In genomic region chr7:3425141-3425540, GRCm38 (mm10) we compare ENCODE assay signal across 31 mouse cellular contexts. TPM values are rescaled to one million over a fixed set of nuclear protein-coding genes. Genes with fewer than 3 reads are reported as not detected.
DNase-seq lines count a peak whose midpoint lies in the region; ATAC-seq and TF ChIP-seq lines count a peak whose summit lies in the region.
"Had no signal": no experiment of that assay in that cellular context is flagged by ENCODE, and none has a peak within 500 bp of the region (broad histone marks: within the 10 kb centered on the region; RNA-seq: fewer than 3 reads in every experiment).

No protein-coding gene starts in this region.

- H3K4me3 ChIP-seq in heart, embryonic 14.5 days (ENCODE audit: control insufficient read depth in 1 of 2, insufficient read depth in 1 of 2, low read depth in 1 of 2, low read length in 2 of 2): no peak overlapping the region
- peak overlapping the region; percentile 81 for H3K4me3 ChIP-seq in E14TG2a.4 (replicated peaks; ENCODE audit: low read length)
- no peak overlapping the region for H3K4me3 ChIP-seq in hindbrain, embryonic 11.5 days (ENCODE audit: low read depth, low read length)
- H3K4me3 ChIP-seq: forebrain, embryonic 13.5 days; heart, adult 2 months; kidney, embryonic 15.5 days; limb, embryonic 10.5 days; limb, embryonic 15.5 days; liver, embryonic 13.5 days; midbrain, embryonic 13.5 days had no signal

- H3K36me3 ChIP-seq in heart, embryonic 14.5 days (ENCODE audit: control insufficient read depth, insufficient read depth, low read length): no peaks in the 10 kb centered on the region
- H3K36me3 ChIP-seq in E14TG2a.4 (ENCODE audit: insufficient read depth, low read length): no peaks in the 10 kb centered on the region
- H3K36me3 ChIP-seq in hindbrain, embryonic 11.5 days (ENCODE audit: control insufficient read depth, insufficient read depth, low read length): no peaks in the 10 kb centered on the region
- H3K36me3 ChIP-seq: kidney, embryonic 15.5 days; limb, embryonic 10.5 days; limb, embryonic 15.5 days; liver, embryonic 13.5 days; midbrain, embryonic 13.5 days had no signal

- H3K4me1 ChIP-seq in heart, embryonic 14.5 days (ENCODE audit: control insufficient read depth in 2 of 2, insufficient read depth in 2 of 2, low read length in 2 of 2): peaks cover 10 to 28% of the 10 kb centered on the region in 2 experiments
- peaks cover 70% of the 10 kb centered on the region for H3K4me1 ChIP-seq in E14TG2a.4 (replicated peaks; ENCODE audit: low read depth, low read length)
- H3K4me1 ChIP-seq in hindbrain, embryonic 11.5 days (replicated peaks; ENCODE audit: control insufficient read depth, insufficient read depth, low read length): 0 out of 2 replicates have a peak, but pooled peaks cover 2% of the 10 kb centered on the region
- H3K4me1 ChIP-seq: liver, embryonic 13.5 days had no signal

- peak overlapping the region; percentile 70 for H3K4me2 ChIP-seq in heart, embryonic 14.5 days (ENCODE audit: low read length)
- no peak overlapping the region for H3K4me2 ChIP-seq in hindbrain, embryonic 11.5 days (replicated peaks; ENCODE audit: low read depth, low read length)
- H3K4me2 ChIP-seq: forebrain, embryonic 13.5 days; hindbrain, embryonic 14.5 days; kidney, embryonic 15.5 days; limb, embryonic 15.5 days; liver, embryonic 13.5 days; midbrain, embryonic 13.5 days had no signal

- DNase-seq in heart, adult 8-10 months (ENCODE audit: low spot score): no peak
- peak; percentile 65 for DNase-seq in brain, adult 2 months (ENCODE audit: low read depth, low spot score)
- DNase-seq in layer of hippocampus, postnatal 10 days (ENCODE audit: low spot score in 2 of 2): peak; percentile 47 to 55
- no peak for DNase-seq in frontal cortex, postnatal 36 days (ENCODE audit: low spot score in 2 of 2)
- DNase-seq in hindbrain, embryonic 11.5 days (ENCODE audit: low spot score): no peak
- no peak for DNase-seq in cerebellum, postnatal 14 days
- DNase-seq: adrenal gland, postnatal 25 days; B cell, adult 2 months; cerebellum, adult 2 months; cerebellum, postnatal 36 days; heart, adult 2 months; heart, postnatal 14 days; kidney, adult 11 months; kidney, postnatal 25 days; liver, embryonic 13.5 days; lung, adult 18-20 months had no signal

- no peaks in the 10 kb centered on the region for H3K9me3 ChIP-seq in heart, embryonic 14.5 days (ENCODE audit: control insufficient read depth, low read length)
- no peaks in the 10 kb centered on the region for H3K9me3 ChIP-seq in E14TG2a.4 (ENCODE audit: low read length)
- no peaks in the 10 kb centered on the region for H3K9me3 ChIP-seq in hindbrain, embryonic 11.5 days (ENCODE audit: control insufficient read depth, low read length)
- H3K9me3 ChIP-seq: forebrain, embryonic 13.5 days; kidney, embryonic 15.5 days; limb, embryonic 10.5 days; limb, embryonic 15.5 days; liver, embryonic 13.5 days; midbrain, embryonic 13.5 days had no signal

- no peak for TF ChIP-seq CTCF in E14TG2a.4 (conservative IDR thresholded peaks at IDR 0.05; ENCODE audit: low read length)

- ATAC-seq in heart, embryonic 14.5 days (ENCODE audit: insufficient number of reproducible peaks, insufficient read depth, low FRiP score, low read depth): no peak
- no peak for ATAC-seq in hindbrain, embryonic 11.5 days (ENCODE audit: low FRiP score)
- ATAC-seq: forebrain, embryonic 13.5 days; lung, postnatal 0 days; midbrain, embryonic 13.5 days; Patski had no signal

- peak overlapping the region; percentile 8; the same call in 1 of the 2 replicates for H3K9ac ChIP-seq in heart, embryonic 14.5 days (ENCODE audit: low read length)
- H3K9ac ChIP-seq in hindbrain, embryonic 11.5 days (ENCODE audit: low read depth, low read length): no peak overlapping the region
- H3K9ac ChIP-seq: forebrain, embryonic 13.5 days; hindbrain, embryonic 14.5 days; kidney, embryonic 15.5 days; limb, embryonic 15.5 days; liver, embryonic 13.5 days; midbrain, embryonic 13.5 days had no signal

- no peak overlapping the region for H3K27ac ChIP-seq in heart, embryonic 14.5 days (replicated peaks in 1 of 2; ENCODE audit: control insufficient read depth in 1 of 2, insufficient read depth in 1 of 2, low read depth in 2 of 2, low read length in 2 of 2)
- no peak overlapping the region for H3K27ac ChIP-seq in hindbrain, embryonic 11.5 days (ENCODE audit: low read depth, low read length)
- H3K27ac ChIP-seq: forebrain, embryonic 13.5 days; heart, adult 2 months; hindbrain, embryonic 14.5 days; kidney, embryonic 15.5 days; limb, embryonic 10.5 days; limb, embryonic 15.5 days; liver, embryonic 13.5 days; macrophage; midbrain, embryonic 13.5 days had no signal

- H3K27me3 ChIP-seq in heart, embryonic 14.5 days (ENCODE audit: control insufficient read depth, insufficient read depth, low read length): peaks cover 29% of the 10 kb centered on the region
- peaks cover 25% of the 10 kb centered on the region for H3K27me3 ChIP-seq in E14TG2a.4 (ENCODE audit: insufficient read depth, low read length)
- H3K27me3 ChIP-seq in hindbrain, embryonic 11.5 days (ENCODE audit: control insufficient read depth, insufficient read depth, low read length): peaks cover 34% of the 10 kb centered on the region

- WGBS in heart, embryonic 14.5 days: 84% methylated on average over 5 of the region's 5 CpGs
- WGBS in hindbrain, embryonic 11.5 days: 91% methylated on average over 5 of the region's 5 CpGs

RNA-seq across cellular contexts. Expression of gene Cacng6, which starts 1.1 kb away (rescaled TPM):
- polyA plus RNA-seq in heart, embryonic 14.5 days (2014; fragmentation: Nextera tagmentation; extraction: Ambion mirVana): 19.0 and 19.1 TPM in 2 replicates
- total RNA-seq in heart, adult 8-10 months (2022): 1 to 10 TPM; 2.0 to 4.4 (median 2.5) TPM
- 1 to 10 TPM in 1 of 2 experiments, under 1 TPM in 1; 0.56 to 1.2 TPM for total RNA-seq in layer of hippocampus, postnatal 10 days (2021)
- 0.08 and 0.45 TPM in 2 replicates for polyA plus RNA-seq in hindbrain, embryonic 11.5 days (2014; fragmentation: Nextera tagmentation; extraction: Ambion mirVana)
- total RNA-seq: adrenal gland, adult 18-20 months; adrenal gland, postnatal 25 days; megakaryocyte-erythroid progenitor cell, adult 5-6 weeks; MEL had no signal
- polyA plus RNA-seq: forebrain, embryonic 13.5 days; hindbrain, embryonic 14.5 days; lung, postnatal 0 days; macrophage; midbrain, embryonic 13.5 days; Patski had no signal

RNA-seq across cellular contexts. Expression of gene Cacng8, which starts 34.7 kb away (rescaled TPM):
- 0.28 and 0.63 TPM in 2 replicates for polyA plus RNA-seq in heart, embryonic 14.5 days (2014; fragmentation: Nextera tagmentation; extraction: Ambion mirVana)
- not detected for total RNA-seq in heart, adult 8-10 months (2022)
- 100 to 1,000 TPM; 294 to 302 TPM for total RNA-seq in layer of hippocampus, postnatal 10 days (2021)
- polyA plus RNA-seq in hindbrain, embryonic 11.5 days (2014; fragmentation: Nextera tagmentation; extraction: Ambion mirVana): 5.1 and 7.0 TPM in 2 replicates
- total RNA-seq: gastrocnemius, postnatal 4 days; heart, adult 2 months; heart, postnatal 14 days; megakaryocyte-erythroid progenitor cell, adult 5-6 weeks had no signal
- polyA plus RNA-seq: heart, adult 2 months; macrophage had no signal

Comparison
In these comparisons a context has a peak if more than half of its experiments do, and no peak if none do; other contexts are left out.
1. DNase-seq: peak in brain, adult 2 months (single experiment) and layer of hippocampus, postnatal 10 days (2 of 2); none in heart, adult 8-10 months (single experiment), frontal cortex, postnatal 36 days (0 of 2), hindbrain, embryonic 11.5 days (single experiment) and cerebellum, postnatal 14 days (0 of 2).
2. RNA of gene Cacng8, which starts 34.7 kb away (total RNA-seq): 294 to 302 TPM in layer of hippocampus, postnatal 10 days; not detected in heart, adult 8-10 months; every median in the first group is over 100 times any median in the second.